Mouse (Mus musculus): ENCODE data around the gene Slc18b1. TPM values are rescaled to one million over a fixed set of nuclear protein-coding genes. Genes with fewer than 3 reads are reported as not detected.
"Not testable (repeated sequence)": the region's sequence is repeated elsewhere in the genome, so short reads cannot be mapped to it uniquely, and the experiment has no call there.

The Slc18b1 gene
- total RNA-seq (2021) = 10 to 100 TPM; 21.2 to 30.0 TPM

GRCm38 (mm10) chr10:23796551-23797503 is at the start of gene Slc18b1:
TSS of gene Slc18b1 (plus strand) at chr10:23796986.
- peak; percentile 27 to 52 for DNase-seq (ENCODE audit: extremely low spot score in 1 of 2, low spot score in 1 of 2)

GRCm38 (mm10) chr10:23754166-23754565 is 42.6 kb upstream of the Slc18b1 start:
- DNase-seq (ENCODE audit: extremely low spot score in 1 of 2, low spot score in 1 of 2) = no peak

- DNase-seq (ENCODE audit: extremely low spot score in 1 of 2, low spot score in 1 of 2) = no peak
Observed at GRCm38 (mm10) chr10:23777288-23777945, 19.4 kb upstream of the Slc18b1 start.

- no peak for DNase-seq (ENCODE audit: extremely low spot score in 1 of 2, low spot score in 1 of 2)
Observed at GRCm38 (mm10) chr10:23780539-23781275, 16.1 kb upstream of the Slc18b1 start.

- no peak for DNase-seq (ENCODE audit: extremely low spot score in 1 of 2, low spot score in 1 of 2)
Observed at GRCm38 (mm10) chr10:23781760-23782735, 14.7 kb upstream of the Slc18b1 start.

- DNase-seq (ENCODE audit: extremely low spot score in 1 of 2, low spot score in 1 of 2) = no peak
Observed at GRCm38 (mm10) chr10:23782855-23783492, 13.8 kb upstream of the Slc18b1 start.

GRCm38 (mm10) chr10:23783493-23783884 is 13.3 kb upstream of the Slc18b1 start:
- no peak for DNase-seq (ENCODE audit: extremely low spot score in 1 of 2, low spot score in 1 of 2)

- no peak for DNase-seq (ENCODE audit: extremely low spot score in 1 of 2, low spot score in 1 of 2)
Observed at GRCm38 (mm10) chr10:23784121-23784520, 12.7 kb upstream of the Slc18b1 start.

- not testable (repeated sequence) for DNase-seq (ENCODE audit: extremely low spot score in 1 of 2, low spot score in 1 of 2)
Observed at GRCm38 (mm10) chr10:23785599-23785998, 11.2 kb upstream of the Slc18b1 start.

- no peak for DNase-seq (ENCODE audit: extremely low spot score in 1 of 2, low spot score in 1 of 2)
Observed at GRCm38 (mm10) chr10:23786040-23786439, 10.7 kb upstream of the Slc18b1 start.

GRCm38 (mm10) chr10:23786631-23787038 is 10.2 kb upstream of the Slc18b1 start:
- DNase-seq (ENCODE audit: extremely low spot score in 1 of 2, low spot score in 1 of 2) = not testable (repeated sequence)

GRCm38 (mm10) chr10:23787062-23787821 is 9.5 kb upstream of the Slc18b1 start, which contains the start of gene Rps12:
TSS of gene Rps12 (minus strand) at chr10:23787275.
- DNase-seq (ENCODE audit: extremely low spot score in 1 of 2, low spot score in 1 of 2) = peak; percentile 97 to 99

- DNase-seq (ENCODE audit: extremely low spot score in 1 of 2, low spot score in 1 of 2) = no peak
Observed at GRCm38 (mm10) chr10:23788056-23788600, 8.7 kb upstream of the Slc18b1 start.

- no peak for DNase-seq (ENCODE audit: extremely low spot score in 1 of 2, low spot score in 1 of 2)
Observed at GRCm38 (mm10) chr10:23795871-23796520, 790 bp upstream of the Slc18b1 start.

GRCm38 (mm10) chr10:23797606-23798005 is 820 bp downstream of the Slc18b1 start:
- no peak for DNase-seq (ENCODE audit: extremely low spot score in 1 of 2, low spot score in 1 of 2)

- no peak for DNase-seq (ENCODE audit: extremely low spot score in 1 of 2, low spot score in 1 of 2)
Observed at GRCm38 (mm10) chr10:23798142-23798541, 1.4 kb downstream of the Slc18b1 start.

- DNase-seq (ENCODE audit: extremely low spot score in 1 of 2, low spot score in 1 of 2) = no peak
Observed at GRCm38 (mm10) chr10:23799933-23800332, 3.1 kb downstream of the Slc18b1 start.
